Mouse (Mus musculus) v-Abl transformed pro-B cells (cell line): ENCODE measurements around the gene Tnrc6c.

Source experiments
- in situ Hi-C, 2 experiments: fragments of 400-800 bp; cut with MboI; formaldehyde crosslinking; loops; one replicate each; pipeline ENCODE4 v1.15.1; 2025; ENCODE audit not compliant: unreplicated experiment in 2 of 2

The Tnrc6c gene

DNA sequence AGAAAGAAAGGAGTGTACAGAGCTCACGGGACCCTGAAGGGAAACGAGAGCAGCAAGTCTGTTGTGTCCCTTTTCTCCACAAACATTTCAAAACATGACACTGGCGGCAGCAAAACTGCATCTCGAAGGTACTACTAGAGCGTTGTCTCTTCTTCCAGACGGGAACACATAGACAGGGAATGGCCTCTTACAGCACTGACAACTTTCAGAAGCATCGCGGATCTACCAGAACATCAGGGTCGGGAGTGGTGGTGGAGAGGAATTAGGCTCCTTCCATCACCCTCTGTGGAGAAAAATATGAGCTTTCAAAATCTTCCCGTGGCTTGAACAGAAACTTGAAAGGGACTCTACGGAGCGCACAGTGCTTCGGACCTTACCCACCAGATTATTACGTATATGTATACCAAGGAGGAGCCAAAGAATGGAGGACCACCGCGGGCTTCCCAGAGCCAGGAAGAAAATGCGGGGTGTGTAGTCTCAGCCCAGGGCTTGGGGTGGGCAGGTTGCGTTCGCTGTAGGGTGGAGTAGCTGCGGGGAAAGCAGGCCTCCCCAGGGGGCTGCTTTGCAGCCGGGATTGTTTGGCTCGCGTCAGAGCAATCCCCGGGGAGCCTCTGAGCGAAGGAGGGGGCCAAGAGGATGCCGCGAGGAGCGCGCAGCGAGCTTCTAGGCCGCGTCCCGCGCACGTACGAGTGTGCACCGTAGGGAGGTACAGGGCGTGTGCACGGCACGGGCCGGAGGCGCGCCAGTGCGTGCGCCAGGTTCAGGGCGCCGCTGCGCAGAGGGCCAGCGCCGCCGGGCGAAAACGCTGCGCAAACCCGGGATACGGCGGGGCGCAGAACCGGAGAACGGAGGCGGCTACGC, at the start of gene Tnrc6c:
Tnrc6c (plus strand) TSS at position 799 of the 861 bp plus-strand sequence.
- in situ Hi-C loops = no loop called here

DNA sequence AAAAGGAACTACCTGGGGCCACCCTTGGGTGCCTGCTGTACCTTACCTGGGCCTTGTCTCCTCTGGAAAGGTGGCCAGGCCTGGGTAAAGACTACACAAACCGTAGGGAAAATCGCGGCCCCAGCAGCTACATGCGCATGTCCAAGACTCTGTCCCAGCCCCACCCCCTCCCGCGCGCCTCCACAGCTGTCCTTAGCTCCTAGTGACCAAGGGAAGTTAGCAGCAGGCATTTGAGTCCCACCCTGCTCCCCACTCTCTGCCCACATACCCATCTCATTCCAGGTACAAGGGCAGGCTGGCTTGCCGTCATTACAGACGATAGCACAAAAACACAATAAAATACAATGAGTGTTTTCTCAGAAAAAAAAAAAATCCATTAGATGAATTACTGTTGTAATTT, 48.0 kb upstream of the Tnrc6c start:
- in situ Hi-C loops = loop anchor here in 1 of 2 experiments (25.0 kb wide), 1 partner anchor 394 kb away; no protein-coding TSS in a partner anchor

DNA sequence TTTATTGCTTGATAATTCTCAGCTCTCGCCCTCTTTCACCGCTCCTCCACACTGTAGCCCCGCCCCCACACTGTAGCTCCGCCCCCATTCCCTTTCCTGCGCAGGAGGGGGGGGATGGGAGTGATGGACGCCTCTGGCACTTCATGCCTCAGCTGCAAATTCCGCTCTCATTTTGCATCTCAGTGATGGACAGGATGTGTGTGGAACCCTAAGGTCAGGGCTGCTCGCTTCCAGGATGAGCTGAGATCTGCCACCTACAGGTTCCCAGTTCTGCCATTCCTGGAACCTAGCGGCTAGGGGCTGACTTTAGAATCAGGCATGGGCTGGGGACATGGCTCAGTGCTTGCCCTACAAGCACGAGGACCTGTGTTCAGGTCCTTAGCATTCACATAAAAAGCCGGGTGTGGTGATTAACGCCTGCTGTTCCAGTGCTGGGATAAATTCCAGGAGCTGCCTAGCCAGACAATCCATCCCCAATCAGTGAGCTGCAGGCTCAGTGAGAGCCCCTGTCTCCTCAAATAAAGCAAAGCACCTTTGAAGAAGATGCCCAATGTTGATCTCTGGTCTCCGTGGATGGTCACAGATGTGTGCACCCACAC, 47.4 kb upstream of the Tnrc6c start:
- in situ Hi-C loops = loop anchor here in 1 of 2 experiments (25.0 kb wide), 1 partner anchor 394 kb away; no protein-coding TSS in a partner anchor

DNA sequence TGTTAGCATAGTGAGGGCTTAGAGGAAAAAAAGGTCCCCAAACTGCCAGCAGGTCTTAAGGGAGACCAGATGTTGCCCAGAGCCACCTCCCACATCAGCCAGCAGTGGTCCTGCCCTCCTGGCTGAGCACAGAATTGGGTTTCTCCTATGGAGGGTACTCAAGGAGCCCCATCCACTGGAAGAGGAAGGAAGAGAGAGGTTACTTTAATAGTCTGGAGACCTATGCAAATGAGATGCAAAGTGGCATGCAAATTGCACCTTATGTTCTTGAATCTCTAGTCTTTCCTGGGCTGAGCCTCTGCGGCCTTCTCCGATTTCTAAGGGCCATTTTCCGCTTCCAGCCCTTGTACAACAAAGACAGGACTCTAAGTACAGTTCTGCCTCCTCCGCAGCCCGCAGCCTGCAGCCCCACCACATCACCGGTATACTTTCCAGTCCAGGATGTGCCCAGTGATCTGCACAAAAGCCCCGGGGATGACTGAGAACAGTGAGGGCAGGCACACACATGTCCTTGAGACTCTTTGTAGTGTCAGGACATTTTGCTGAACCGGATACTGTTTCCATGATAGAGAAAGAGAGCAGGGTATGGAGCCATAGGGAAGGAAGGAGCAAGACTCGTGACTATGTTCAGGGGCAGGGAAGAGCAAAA, 45.8 kb upstream of the Tnrc6c start:
- in situ Hi-C loops = loop anchor here in 1 of 2 experiments (25.0 kb wide), 1 partner anchor 396 kb away; no protein-coding TSS in a partner anchor

DNA sequence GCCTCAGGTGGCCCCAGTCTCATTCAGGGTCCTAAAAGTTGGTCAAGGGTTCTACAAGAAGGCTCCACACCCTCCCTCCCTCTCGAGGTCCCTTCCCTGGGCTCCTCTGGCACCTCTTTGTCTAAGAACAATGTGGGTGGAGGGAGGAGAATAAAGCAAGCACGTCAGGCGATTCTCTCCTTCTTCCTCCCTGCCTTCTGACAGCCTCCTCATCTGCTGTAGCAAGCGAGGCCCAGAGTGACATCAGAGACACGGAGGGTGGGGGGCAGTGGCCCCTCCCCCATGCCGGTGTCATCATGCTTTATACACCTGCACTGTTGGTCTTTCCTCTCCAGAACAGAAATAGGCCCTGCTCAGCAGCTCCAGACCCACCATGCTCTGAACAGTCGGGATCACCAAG, 45.1 kb upstream of the Tnrc6c start:
- in situ Hi-C loops = loop anchor here in 1 of 2 experiments (25.0 kb wide), 1 partner anchor 397 kb away; no protein-coding TSS in a partner anchor

DNA sequence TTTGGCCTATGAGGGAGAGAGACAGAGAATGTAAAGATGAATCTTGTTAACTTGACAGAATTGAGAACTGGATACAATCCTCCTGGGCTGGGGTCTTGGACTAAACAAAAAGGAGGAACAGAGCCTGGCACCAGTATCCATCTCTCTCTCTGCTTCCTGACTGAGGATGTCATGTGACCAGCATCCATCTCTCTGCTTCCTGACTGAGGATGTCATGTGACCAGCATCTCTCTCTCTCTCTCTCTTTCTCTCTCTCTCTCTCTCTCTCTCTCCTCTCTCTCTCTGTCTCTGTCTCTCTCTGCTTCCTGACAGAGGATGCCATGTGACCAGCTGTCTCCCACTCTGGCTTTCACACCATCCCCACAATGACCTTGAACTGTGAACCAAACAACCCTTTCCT, 43.5 kb upstream of the Tnrc6c start:
- in situ Hi-C loops = loop anchor here in 1 of 2 experiments (25.0 kb wide), 1 partner anchor 398 kb away; no protein-coding TSS in a partner anchor

DNA sequence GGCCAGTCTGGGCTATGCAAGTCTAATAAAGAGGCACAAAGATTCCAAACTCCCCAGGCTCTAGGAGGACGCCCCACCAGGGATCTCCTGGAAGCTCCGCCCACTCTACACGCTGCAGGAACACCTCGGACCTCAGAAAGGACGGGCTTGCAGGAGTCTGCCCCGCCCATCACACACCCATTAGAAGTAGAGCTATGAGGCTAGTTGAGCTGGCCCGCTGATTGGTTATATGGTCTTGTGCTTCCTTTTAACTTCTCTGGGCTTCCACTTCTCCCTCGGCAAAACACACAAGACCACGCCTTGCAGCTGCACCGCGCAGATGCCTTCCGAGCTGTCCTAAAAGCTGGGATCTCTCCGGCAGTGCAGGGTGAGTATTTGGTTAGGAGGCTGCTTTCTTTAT, 43.0 kb upstream of the Tnrc6c start:
- in situ Hi-C loops = loop anchor here in 1 of 2 experiments (25.0 kb wide), 1 partner anchor 399 kb away; no protein-coding TSS in a partner anchor

DNA sequence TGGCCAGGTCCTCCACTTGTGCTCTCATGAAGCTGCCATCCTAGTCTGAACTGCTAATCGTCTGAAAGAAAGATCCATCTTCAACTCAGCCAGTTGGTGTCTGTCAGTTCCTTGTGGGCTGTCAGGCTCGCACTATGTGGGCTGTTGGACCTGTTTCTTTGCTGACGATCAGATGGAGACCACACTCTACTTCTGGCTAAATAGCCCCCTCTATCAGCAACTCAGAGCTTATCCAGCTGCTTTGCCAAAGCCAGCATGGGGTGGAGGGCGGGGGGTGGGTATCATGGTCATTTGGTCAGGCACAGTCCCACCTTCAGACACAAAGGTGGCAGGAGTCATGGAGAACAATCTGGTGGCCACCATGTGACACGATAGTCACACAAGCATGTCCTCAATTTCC, 42.2 kb upstream of the Tnrc6c start:
- in situ Hi-C loops = loop anchor here in 1 of 2 experiments (25.0 kb wide), 1 partner anchor 400 kb away; no protein-coding TSS in a partner anchor

DNA sequence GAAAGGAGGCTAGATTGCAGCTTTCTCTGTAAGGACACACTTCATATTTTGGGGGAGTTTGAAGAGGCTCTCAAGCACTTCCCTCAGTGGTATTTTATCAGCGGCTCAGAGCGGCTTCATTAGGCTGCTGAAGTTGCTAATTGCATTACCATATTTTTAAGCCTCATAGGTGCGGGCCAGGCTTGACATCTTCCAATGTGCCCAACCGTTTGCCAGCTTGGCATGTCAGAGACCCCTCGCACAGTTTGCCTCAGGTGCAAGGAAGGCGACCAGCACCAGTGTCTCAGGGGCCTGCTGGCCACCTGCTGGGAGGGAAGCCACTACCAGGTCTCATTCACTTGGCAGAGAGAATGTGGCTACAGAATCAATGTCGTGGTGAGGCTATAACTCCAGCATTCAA, 41.2 kb upstream of the Tnrc6c start:
- in situ Hi-C loops = loop anchor here in 1 of 2 experiments (25.0 kb wide), 1 partner anchor 401 kb away; no protein-coding TSS in a partner anchor

DNA sequence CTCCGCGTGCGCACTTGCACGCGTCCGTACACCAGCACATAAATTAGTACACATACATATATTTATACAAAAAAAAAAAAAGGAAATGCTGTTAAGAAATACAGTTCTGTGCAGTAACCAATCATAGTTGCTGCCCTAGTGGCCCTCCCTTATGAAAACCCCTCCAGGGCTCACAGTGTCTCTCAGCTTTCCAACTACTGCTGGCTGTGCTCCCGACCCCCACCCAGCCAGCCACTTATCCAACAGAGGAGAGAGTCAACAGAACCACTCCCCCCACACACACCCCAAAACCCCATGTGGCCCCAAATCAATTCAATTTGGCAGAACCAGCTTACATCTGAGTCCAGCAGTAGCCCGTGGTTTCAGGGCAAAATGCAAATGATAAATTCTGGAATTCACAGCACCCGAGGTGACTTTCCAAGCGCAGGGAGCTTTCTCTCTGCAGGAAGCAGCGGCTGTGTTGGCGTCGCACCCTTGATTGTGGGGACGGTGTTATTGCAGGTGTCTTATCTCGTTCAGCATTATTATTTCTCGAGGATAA, 36.7 kb upstream of the Tnrc6c start:
- in situ Hi-C loops = loop anchor here in 1 of 2 experiments (25.0 kb wide), 1 partner anchor 405 kb away; no protein-coding TSS in a partner anchor

DNA sequence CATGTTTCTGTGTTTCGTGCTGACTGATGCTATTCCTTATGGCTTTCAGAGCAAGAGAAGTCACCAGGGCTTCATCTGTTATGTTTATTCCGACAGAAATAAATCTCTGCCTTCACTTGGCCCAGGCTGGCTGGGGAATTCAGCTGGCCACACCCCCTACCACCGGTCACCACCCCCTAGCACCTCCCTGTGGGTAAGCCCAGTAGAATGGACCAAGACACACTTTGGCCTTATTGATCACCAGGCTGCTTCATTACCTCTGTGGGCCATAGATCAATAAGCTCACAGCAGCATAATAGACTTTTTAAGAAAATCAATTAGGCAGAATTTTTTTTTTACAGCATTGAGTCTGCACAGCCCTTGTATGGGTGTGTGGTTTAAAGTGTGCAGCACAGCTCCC, 35.9 kb upstream of the Tnrc6c start:
- in situ Hi-C loops = loop anchor here in 1 of 2 experiments (25.0 kb wide), 1 partner anchor 406 kb away; no protein-coding TSS in a partner anchor

DNA sequence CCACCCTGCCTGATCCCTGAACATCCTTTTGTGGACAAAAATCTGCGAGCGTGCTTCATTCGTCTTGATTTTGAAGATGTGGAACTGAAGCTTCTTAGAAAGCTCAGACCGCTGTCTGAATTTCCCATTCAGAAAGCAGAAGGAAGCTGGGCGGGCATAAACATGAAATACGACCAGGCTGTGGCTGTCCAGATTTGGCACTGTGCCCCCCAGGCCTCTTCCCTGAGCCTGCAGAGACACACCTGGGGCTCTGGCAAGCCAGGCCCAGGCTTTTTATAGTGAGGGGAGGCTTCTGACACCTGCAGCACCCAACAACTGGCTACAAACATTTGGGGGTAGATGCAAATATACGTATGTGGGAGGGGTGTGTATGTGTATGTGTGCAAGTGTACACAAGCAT, 35.3 kb upstream of the Tnrc6c start:
- in situ Hi-C loops = loop anchor here in 1 of 2 experiments (25.0 kb wide), 1 partner anchor 406 kb away; no protein-coding TSS in a partner anchor

DNA sequence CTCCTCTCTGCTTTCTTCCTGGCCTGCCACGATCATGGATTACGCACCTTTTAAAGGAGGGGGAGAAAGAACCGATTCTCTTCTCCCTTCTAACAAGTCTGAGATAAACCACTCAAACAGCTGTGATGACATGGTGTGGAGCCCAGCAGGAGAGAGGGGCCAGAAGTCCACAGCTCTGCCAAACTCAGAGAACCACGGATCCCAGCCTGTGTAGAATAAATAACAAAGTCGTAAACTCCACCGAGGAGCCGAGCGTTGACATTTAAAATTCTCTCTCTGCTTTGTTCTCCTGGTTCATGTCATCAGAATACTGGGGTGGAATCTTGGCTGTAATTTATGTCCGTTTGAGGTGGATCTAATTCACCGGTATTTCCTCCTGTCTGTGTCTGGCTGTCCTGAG, 34.5 kb upstream of the Tnrc6c start:
- in situ Hi-C loops = loop anchor here in 1 of 2 experiments (25.0 kb wide), 1 partner anchor 407 kb away; no protein-coding TSS in a partner anchor

DNA sequence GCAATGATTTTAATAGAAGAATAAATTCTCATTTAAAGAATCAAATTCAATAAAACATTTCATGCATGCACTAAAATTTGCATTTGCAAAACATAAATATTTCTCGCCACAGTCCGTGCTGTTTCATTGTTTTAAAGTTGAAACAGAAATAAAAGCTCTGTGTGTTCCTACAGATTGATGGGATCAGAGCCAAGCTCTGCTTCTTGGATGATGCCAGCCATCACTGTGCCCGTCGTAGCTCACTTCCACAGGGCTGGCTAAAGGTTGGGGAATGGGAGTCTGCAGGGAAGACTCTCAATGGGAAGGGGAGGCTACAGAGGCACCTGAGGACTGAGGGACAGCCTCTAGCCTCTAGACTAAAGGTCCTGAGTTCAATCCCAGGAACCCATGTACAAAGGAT, 28.9 kb upstream of the Tnrc6c start:
- in situ Hi-C loops = no loop called here

DNA sequence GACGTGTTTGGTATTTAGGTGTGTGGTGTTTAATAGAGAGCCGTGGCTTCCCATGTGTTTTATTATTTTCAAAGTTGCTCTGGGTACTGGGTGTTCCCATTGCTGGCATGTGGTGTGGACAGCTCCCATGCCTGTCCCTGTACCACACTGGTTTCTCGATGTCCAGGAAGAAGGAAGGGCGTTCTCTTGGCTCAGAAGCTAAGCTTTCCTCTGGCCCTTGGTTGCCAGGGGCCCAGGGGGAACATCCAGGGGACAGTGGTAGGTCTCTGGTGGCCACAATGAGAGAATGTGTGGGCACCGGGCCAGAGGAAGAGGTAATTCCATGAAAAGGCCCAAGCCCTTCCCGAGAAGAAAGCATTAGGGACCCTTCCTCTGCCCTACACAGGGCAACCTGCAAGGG, 27.5 kb upstream of the Tnrc6c start:
- in situ Hi-C loops = no loop called here

DNA sequence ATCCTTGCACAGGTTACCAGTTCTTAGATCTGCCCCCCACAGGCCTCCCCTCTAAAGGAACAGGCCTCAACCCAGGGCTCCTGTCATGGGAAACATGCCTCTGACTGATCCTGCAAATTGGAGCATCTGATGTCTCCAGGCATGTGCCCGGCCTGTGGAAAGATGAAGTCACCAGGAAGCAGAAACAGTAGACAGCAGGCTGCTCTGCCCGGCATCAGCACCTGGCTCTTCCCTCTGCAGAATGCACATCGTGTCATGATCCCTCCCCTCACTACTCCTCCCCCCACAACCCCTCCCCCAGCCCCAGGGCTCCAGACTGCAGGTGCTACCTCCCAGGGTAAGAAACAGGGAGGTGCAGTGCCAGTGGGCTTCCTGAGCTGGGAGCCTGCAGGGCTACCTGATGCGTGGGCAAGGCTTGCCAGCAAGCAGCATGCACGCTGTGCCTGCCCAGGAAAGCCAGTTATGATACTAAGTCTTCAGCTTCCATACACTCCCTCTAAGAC, 27.0 kb upstream of the Tnrc6c start:
- in situ Hi-C loops = no loop called here

DNA sequence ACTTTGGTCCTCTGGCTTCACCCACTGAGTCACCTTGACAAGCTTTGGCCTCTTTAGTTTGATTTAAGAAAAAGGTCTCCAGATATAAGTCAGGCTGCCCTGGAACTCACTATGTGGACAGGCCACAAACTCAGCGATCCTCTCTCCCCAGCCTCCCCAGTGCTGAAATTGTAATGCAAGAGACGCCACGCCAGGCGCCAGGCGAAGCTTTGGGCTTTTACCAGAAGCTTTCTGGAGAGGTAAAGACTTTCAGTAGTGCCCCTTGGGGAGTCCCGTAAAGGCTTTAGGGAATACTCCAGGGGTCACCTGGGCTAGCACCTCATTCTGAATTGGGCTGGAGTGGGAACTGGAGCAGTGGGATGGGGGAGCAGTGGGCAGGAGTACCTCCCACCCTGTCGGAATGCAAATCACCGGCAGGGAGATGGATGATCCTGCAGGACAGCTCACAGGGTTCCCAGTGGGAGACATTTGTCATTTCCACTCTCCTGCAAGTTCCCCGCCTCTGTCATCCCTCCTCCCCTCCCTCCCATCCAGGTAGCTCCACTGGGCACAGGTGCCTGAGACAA, 26.3 kb upstream of the Tnrc6c start:
- in situ Hi-C loops = no loop called here

DNA sequence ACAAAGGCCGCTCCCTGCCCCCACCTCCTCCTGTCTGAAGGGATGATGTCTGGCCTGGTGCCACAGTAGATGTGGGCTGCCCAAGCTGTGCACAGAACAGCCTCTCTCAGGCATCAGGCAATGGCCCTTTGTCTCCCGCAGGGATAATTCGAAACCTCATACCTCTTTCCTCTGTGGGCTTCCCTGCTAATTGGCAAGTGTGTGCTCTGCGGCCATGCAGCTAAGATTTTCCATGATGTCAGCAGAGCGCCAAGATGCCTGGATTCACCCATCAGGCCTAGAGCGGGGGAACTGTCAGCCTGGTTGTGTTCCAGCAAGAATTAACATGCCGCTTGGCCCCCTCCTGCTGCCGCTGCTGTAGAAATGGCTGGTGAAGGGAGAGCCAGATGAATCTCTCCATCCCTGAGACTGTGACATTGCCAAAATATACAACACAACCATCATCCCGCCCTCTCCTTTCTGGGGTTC, 25.7 kb upstream of the Tnrc6c start:
- in situ Hi-C loops = no loop called here

DNA sequence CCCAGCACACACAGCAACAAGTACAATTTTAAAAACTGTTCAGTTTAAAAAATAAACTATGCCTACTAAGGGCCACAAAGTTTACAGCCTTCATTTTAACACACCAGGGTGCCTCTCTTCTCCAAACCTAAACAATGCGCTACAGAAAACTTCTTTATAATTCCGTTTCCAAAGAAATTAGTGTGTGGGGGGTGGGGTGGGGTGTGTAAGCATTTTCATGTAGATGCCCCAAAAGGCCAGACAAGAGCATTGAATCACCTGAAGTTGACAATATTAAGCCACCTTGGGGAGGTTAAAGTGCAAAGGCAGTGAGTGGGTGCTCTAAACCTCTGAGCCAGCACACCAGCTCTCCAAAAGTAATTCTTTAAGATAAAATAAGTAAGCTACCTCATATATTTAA, 24.2 kb upstream of the Tnrc6c start:
- in situ Hi-C loops = no loop called here
